Mouse (Mus musculus) liver, embryonic 16.5 days (tissue): ENCODE results near the gene Nlrx1. TPM values are rescaled to one million over a fixed set of nuclear protein-coding genes. Genes with fewer than 3 reads are reported as not detected.

ENCODE experiments used
- ATAC-seq: fragments of 200-750 bp; cut with Nextera tagmentation; 2 replicates; pipeline ENCODE4 v1.8.0; 2017; ENCODE audit warnings: low read depth, mild to moderate bottlenecking, moderate number of reproducible peaks, moderate library complexity
- H3K27ac ChIP-seq: fragments of 300-500 bp; sonication (generic); 2 replicates; pipeline ENCODE4 v1.5.1; 2014; ENCODE audit warnings: mild to moderate bottlenecking, low read length
- H3K27me3 ChIP-seq: fragments of 300-500 bp; sonication (generic); 2 replicates; pipeline ENCODE4 v1.6.1; 2014; ENCODE audit warnings: low read depth, low read length, mixed read lengths; ENCODE audit not compliant: control insufficient read depth, insufficient read depth
- H3K36me3 ChIP-seq: fragments of 300-500 bp; sonication (generic); 2 replicates; pipeline ENCODE4 v1.6.1; 2014; ENCODE audit warnings: mild to moderate bottlenecking; ENCODE audit not compliant: control insufficient read depth, insufficient read depth
- H3K4me1 ChIP-seq: fragments of 300-500 bp; sonication (generic); 2 replicates; pipeline ENCODE4 v1.6.1; 2014; ENCODE audit warnings: low read depth, low read length, mixed read lengths; ENCODE audit not compliant: control insufficient read depth
- H3K4me2 ChIP-seq: fragments of 300-500 bp; sonication (generic); 2 replicates; pipeline ENCODE4 v1.6.1; 2014; ENCODE audit warnings: low read depth, low read length, mixed read lengths
- H3K4me3 ChIP-seq: fragments of 300-500 bp; sonication (generic); 2 replicates; pipeline ENCODE4 v1.5.1; 2014; ENCODE audit warnings: low read depth, mild to moderate bottlenecking, low read length
- H3K9ac ChIP-seq: fragments of 300-500 bp; sonication (generic); 2 replicates; pipeline ENCODE4 v1.6.1; 2014; ENCODE audit warnings: low read depth, low read length
- H3K9me3 ChIP-seq: fragments of 300-500 bp; sonication (generic); replicated peaks from 2 replicates; pipeline ENCODE4 v1.6.1; 2016; ENCODE audit warnings: low read length; ENCODE audit not compliant: control insufficient read depth
- WGBS: fragments of 180-500 bp; shearing (Covaris S2); extraction: QIAGEN DNeasy Blood & Tissue Kit; methylation state at CpG from one replicate; pipeline ENCODE4 v1.1.7; 2014; ENCODE audit not compliant: insufficient replicate concordance; 5-methylcytosine and 5-hydroxymethylcytosine counted together
- polyA plus RNA-seq: library from polyadenylated mRNA; unstranded; fragments of >200 nt; fragmentation: Nextera tagmentation; extraction: Ambion mirVana; gene quantifications from 2 replicates; pipeline ENCODE4 v1.2.1, GENCODE M21; 2015

Gene Nlrx1
- polyA plus RNA-seq, 1 experiment from 2014 or later = 5.0 TPM

DNA sequence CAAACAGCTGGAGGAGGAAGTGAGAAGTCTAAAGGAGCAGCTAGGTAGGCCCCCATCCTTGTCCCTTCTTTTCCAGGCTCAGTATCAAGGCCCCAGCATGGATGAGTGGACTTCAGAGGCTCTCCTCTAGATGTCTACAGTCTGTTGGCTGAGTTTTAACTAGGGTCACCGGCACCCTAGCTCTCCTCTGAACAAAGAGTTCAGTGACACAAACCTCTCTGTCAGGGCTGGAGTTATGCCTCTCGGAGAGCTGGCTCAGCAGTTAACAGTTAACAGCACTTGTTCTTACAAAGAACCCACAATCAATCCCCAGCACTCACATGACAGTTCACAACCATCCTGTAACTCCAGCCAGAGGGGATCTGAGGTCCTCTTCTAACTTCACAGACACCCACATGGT lies 24.8 kb downstream of the Nlrx1 start:
- whole genome bisulfite sequencing = 49% methylated on average over 2 of the region's 2 CpGs
- Histone ChIP-seq H3K4me3 (no peak overlapping the region), H3K4me2 (no peak overlapping the region), H3K27me3 (no peaks in the 10 kb centered on the region), H3K9ac (no peak overlapping the region), H3K4me1 (peaks cover 2% of the 10 kb centered on the region; the same call in 1 of the 2 replicates), H3K36me3 (no peaks in the 10 kb centered on the region), H3K9me3 (no peaks in the 10 kb centered on the region), H3K27ac (no peak overlapping the region)
- no peak for ATAC-seq

GRCm38 (mm10) chr9:44241418-44241817 lies 27.0 kb downstream of the Nlrx1 start:
- H3K9ac ChIP-seq = no peak overlapping the region
- H3K9me3 ChIP-seq = no peaks in the 10 kb centered on the region
- H3K4me1 ChIP-seq = no peaks in the 10 kb centered on the region
- 47% methylated on average over 9 of the region's 9 CpGs for WGBS
- H3K27me3 ChIP-seq = no peaks in the 10 kb centered on the region
- H3K27ac ChIP-seq = no peak overlapping the region
- no peaks in the 10 kb centered on the region for H3K36me3 ChIP-seq
- no peak overlapping the region for H3K4me2 ChIP-seq
- ATAC-seq = no peak
- no peak overlapping the region for H3K4me3 ChIP-seq

- H3K27me3 ChIP-seq = no peaks in the 10 kb centered on the region
- no peaks in the 10 kb centered on the region for H3K36me3 ChIP-seq
- H3K4me2 ChIP-seq = no peak overlapping the region
- H3K4me1 ChIP-seq = no peaks in the 10 kb centered on the region
- H3K9me3 ChIP-seq = no peaks in the 10 kb centered on the region
- WGBS = 65% methylated on average over 5 of the region's 5 CpGs
- ATAC-seq = no peak
- H3K4me3 ChIP-seq = no peak overlapping the region
- H3K27ac ChIP-seq = no peak overlapping the region
- no peak overlapping the region for H3K9ac ChIP-seq
Observed at GRCm38 (mm10) chr9:44240911-44241310, 27.5 kb downstream of the Nlrx1 start.

DNA sequence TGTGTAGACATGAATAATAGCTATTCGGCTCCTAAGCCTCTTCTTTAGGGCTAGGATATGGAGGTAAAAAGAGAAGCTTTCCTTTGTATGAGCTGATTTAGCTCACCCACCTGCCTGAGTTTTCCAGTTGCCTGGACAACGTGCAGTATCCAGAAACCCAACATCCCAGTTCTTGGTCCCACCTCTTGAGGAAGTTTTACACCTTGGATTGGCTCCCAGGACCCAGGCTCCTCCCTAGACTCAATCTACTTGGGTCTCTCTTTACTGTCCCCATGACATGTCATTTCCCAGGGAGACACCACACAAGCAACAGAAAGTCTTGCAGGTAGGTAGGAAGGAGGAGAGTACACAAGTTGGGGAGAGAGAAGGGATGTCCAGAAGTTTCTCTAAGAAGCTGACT lies 28.0 kb downstream of the Nlrx1 start, which contains the start of gene Ccdc153:
Gene Ccdc153, plus strand, starts transcription at position 278 of the 400 bp plus-strand sequence.
- no peaks in the 10 kb centered on the region for H3K4me1 ChIP-seq
- H3K4me3 ChIP-seq = no peak within 1 kb of the TSS
- no peak for ATAC-seq
- no peak within 1 kb of the TSS for H3K4me2 ChIP-seq
- no peaks in the 10 kb centered on the region for H3K27me3 ChIP-seq
- WGBS = 53% methylated on average over 2 of the region's 2 CpGs
- H3K9ac ChIP-seq = no peak within 1 kb of the TSS
- no peaks in the 10 kb centered on the region for H3K9me3 ChIP-seq
- no peaks in the 10 kb centered on the region for H3K36me3 ChIP-seq
- H3K27ac ChIP-seq = no peak within 1 kb of the TSS

DNA sequence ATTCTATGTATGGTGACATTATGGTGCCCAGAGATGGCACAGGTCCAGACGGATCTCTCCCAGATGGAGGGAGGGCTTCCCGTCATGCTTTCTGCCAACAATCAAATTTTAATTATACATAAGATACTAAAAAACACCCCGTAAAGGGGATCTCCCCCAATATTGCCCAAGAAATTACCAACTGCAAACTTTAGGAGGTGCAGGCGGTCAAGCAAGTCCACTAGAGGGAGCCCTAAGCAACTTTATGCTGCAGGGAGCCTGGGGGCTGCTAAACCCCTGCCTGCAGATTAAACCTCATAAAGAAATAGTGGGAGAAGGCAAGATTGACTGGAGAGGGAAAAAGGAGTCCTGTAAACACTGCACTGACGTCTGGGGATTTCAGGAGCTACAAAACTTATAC lies 29.0 kb downstream of the Nlrx1 start:
- Histone ChIP-seq H3K36me3 (no peaks in the 10 kb centered on the region), H3K27me3 (no peaks in the 10 kb centered on the region), H3K27ac (no peak overlapping the region), H3K4me1 (peaks cover 6% of the 10 kb centered on the region), H3K4me3 (no peak overlapping the region), H3K9me3 (no peaks in the 10 kb centered on the region), H3K4me2 (no peak overlapping the region), H3K9ac (no peak overlapping the region)
- no peak for ATAC-seq
- 8% methylated on average over 5 of the region's 5 CpGs for WGBS

DNA sequence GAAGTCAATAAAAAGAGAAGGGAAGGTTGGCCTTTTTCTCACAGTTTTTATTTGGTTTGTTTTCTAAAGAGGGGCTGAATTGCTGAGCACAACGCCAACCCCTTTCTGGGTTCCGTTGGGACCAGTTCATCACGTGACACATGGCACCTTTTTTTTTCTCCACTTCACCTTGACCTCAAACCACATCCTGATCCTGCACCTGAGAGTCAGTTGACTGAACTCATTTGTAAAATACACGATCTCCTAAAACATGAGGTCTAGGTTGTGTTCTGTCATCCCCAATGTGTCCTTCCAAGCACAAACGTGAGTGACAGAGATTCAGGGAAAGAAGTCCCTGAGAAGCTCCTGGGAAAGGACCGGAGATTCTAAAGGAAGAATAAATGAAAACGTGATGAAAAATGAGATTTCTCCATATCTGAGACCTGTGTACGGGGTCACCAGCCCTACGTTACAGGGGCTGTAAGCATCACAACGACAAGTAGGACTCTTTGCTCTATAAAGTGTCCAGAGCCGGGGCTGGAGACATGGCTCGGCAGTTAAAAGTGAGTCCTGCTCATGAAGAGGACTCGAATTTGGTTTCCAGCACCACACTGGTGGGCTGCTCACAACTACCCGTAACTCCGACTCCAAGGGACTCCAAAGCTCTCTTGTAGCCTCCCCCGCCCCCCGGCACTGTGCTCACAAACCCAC lies 29.8 kb downstream of the Nlrx1 start:
- Histone ChIP-seq H3K9me3 (no peaks in the 10 kb centered on the region), H3K27ac (no peak overlapping the region), H3K9ac (no peak overlapping the region), H3K27me3 (no peaks in the 10 kb centered on the region), H3K36me3 (no peaks in the 10 kb centered on the region), H3K4me1 (peaks cover 9% of the 10 kb centered on the region), H3K4me2 (no peak overlapping the region), H3K4me3 (no peak overlapping the region)
- 64% methylated on average over 17 of the region's 17 CpGs for whole genome bisulfite sequencing
- no peak for ATAC-seq

DNA sequence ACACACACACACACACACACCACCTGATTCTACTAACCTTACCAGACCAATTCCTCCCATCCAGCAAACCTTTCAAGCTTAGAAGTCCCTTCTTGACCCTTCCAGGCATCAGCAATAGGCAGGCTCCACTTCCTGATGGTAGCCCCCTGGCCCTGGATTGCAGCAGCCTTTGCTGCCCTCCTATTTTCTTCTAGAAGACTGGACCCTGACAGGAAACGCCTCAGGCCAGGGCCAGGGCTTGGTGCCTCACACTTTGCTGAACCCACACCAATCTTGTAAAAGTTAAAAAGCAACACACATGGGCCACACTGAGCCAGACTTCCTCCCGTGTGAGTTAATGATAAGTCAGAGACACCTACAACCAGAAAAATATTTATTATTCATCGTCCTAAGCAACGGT lies 31.3 kb downstream of the Nlrx1 start:
- no peaks in the 10 kb centered on the region for H3K27me3 ChIP-seq
- no peak overlapping the region for H3K4me2 ChIP-seq
- no peak overlapping the region for H3K27ac ChIP-seq
- WGBS = 54% methylated on average over 4 of the region's 4 CpGs
- H3K9ac ChIP-seq = no peak overlapping the region
- no peak for ATAC-seq
- H3K36me3 ChIP-seq = no peaks in the 10 kb centered on the region
- no peaks in the 10 kb centered on the region for H3K9me3 ChIP-seq
- peaks cover 17% of the 10 kb centered on the region for H3K4me1 ChIP-seq
- no peak overlapping the region for H3K4me3 ChIP-seq

GRCm38 (mm10) chr9:44236601-44237000 lies 31.8 kb downstream of the Nlrx1 start:
- H3K4me3 ChIP-seq = no peak overlapping the region
- peaks cover 23% of the 10 kb centered on the region for H3K4me1 ChIP-seq
- no peaks in the 10 kb centered on the region for H3K27me3 ChIP-seq
- no peak overlapping the region for H3K9ac ChIP-seq
- 49% methylated on average over 4 of the region's 4 CpGs for WGBS
- H3K27ac ChIP-seq = no peak overlapping the region
- H3K4me2 ChIP-seq = no peak overlapping the region
- H3K9me3 ChIP-seq = no peaks in the 10 kb centered on the region
- no peaks in the 10 kb centered on the region for H3K36me3 ChIP-seq
- ATAC-seq = no peak

GRCm38 (mm10) chr9:44234479-44235427 lies 33.6 kb downstream of the Nlrx1 start:
- peaks cover 26% of the 10 kb centered on the region for H3K4me1 ChIP-seq
- H3K4me3 ChIP-seq = peak overlapping the region; percentile 98
- peak overlapping the region; percentile 96 for H3K4me2 ChIP-seq
- no peaks in the 10 kb centered on the region for H3K36me3 ChIP-seq
- peak overlapping the region; percentile 95 for H3K9ac ChIP-seq
- no peak for ATAC-seq
- H3K27me3 ChIP-seq = no peaks in the 10 kb centered on the region
- no peaks in the 10 kb centered on the region for H3K9me3 ChIP-seq
- WGBS = 13% methylated on average over 19 of the region's 19 CpGs
- peak overlapping the region; percentile 91 for H3K27ac ChIP-seq
